Mouse (Mus musculus): Measurements from ENCODE around the gene Mpzl3. TPM values are rescaled to one million over a fixed set of nuclear protein-coding genes. Genes with fewer than 3 reads are reported as not detected.

The Mpzl3 gene
- polyA plus RNA-seq (2014; fragmentation: Nextera tagmentation; extraction: Ambion mirVana) = 1.3 and 1.5 TPM in 2 replicates

- Histone ChIP-seq H3K27me3 (replicated peaks; ENCODE audit: control insufficient read depth, insufficient read depth, low read length) (peaks cover 16% of the 10 kb centered on the region; the same call in 1 of the 2 replicates), H3K4me1 (ENCODE audit: control insufficient read depth, insufficient read depth, low read length) (no peaks in the 10 kb centered on the region), H3K4me3 (ENCODE audit: low read depth, low read length) (peak within 1 kb of the TSS; percentile 59), H3K27ac (ENCODE audit: low read depth, low read length) (peak within 1 kb of the TSS; percentile 98), H3K36me3 (ENCODE audit: control insufficient read depth, insufficient read depth, low read length) (no peaks in the 10 kb centered on the region), H3K9me3 (replicated peaks; ENCODE audit: control insufficient read depth, low read length) (no peaks in the 10 kb centered on the region), H3K4me2 (ENCODE audit: low read length) (peak within 1 kb of the TSS; percentile 61), H3K9ac (ENCODE audit: low read length) (peak within 1 kb of the TSS; percentile 66)
- ATAC-seq = peak; percentile 99
- WGBS = 1% methylated on average over 33 of the region's 33 CpGs
- peak; percentile 96 for DNase-seq (ENCODE audit: low spot score)
Measured at GRCm38 (mm10) chr9:45055082-45055713, at the start of gene Mpzl3. Gene Mpzl3, plus strand, starts transcription at chr9:45055186.

GRCm38 (mm10) chr9:45007404-45007803, 47.6 kb upstream of the Mpzl3 start:
- Histone ChIP-seq H3K9me3 (replicated peaks; ENCODE audit: control insufficient read depth, low read length) (no peaks in the 10 kb centered on the region), H3K4me1 (ENCODE audit: control insufficient read depth, insufficient read depth, low read length) (no peaks in the 10 kb centered on the region), H3K4me3 (ENCODE audit: low read depth, low read length) (no peak overlapping the region), H3K27me3 (replicated peaks; ENCODE audit: control insufficient read depth, insufficient read depth, low read length) (no peaks in the 10 kb centered on the region), H3K9ac (ENCODE audit: low read length) (no peak overlapping the region), H3K27ac (ENCODE audit: low read depth, low read length) (no peak overlapping the region), H3K4me2 (ENCODE audit: low read length) (no peak overlapping the region), H3K36me3 (ENCODE audit: control insufficient read depth, insufficient read depth, low read length) (no peaks in the 10 kb centered on the region)
- ATAC-seq = no peak
- WGBS = 76% methylated on average over 12 of the region's 12 CpGs
- DNase-seq (ENCODE audit: low spot score) = no peak

- H3K9ac ChIP-seq (ENCODE audit: low read length) = no peak overlapping the region
- DNase-seq (ENCODE audit: low spot score) (no peak), ATAC-seq (no peak)
- no peak overlapping the region for H3K4me3 ChIP-seq (ENCODE audit: low read depth, low read length)
- H3K4me1 ChIP-seq (ENCODE audit: control insufficient read depth, insufficient read depth, low read length) = no peaks in the 10 kb centered on the region
- H3K9me3 ChIP-seq (replicated peaks; ENCODE audit: control insufficient read depth, low read length) = no peaks in the 10 kb centered on the region
- H3K27me3 ChIP-seq (replicated peaks; ENCODE audit: control insufficient read depth, insufficient read depth, low read length) = no peaks in the 10 kb centered on the region
- no peaks in the 10 kb centered on the region for H3K36me3 ChIP-seq (ENCODE audit: control insufficient read depth, insufficient read depth, low read length)
- WGBS = 77% methylated on average over 4 of the region's 4 CpGs
- H3K4me2 ChIP-seq (ENCODE audit: low read length) = no peak overlapping the region
- H3K27ac ChIP-seq (ENCODE audit: low read depth, low read length) = no peak overlapping the region
Measured at GRCm38 (mm10) chr9:45008342-45008741, 46.6 kb upstream of the Mpzl3 start.

- 83% methylated on average over 19 of the region's 19 CpGs for WGBS
- H3K36me3 ChIP-seq (ENCODE audit: control insufficient read depth, insufficient read depth, low read length) = no peaks in the 10 kb centered on the region
- H3K27ac ChIP-seq (ENCODE audit: low read depth, low read length) = no peak within 1 kb of the TSS
- no peaks in the 10 kb centered on the region for H3K4me1 ChIP-seq (ENCODE audit: control insufficient read depth, insufficient read depth, low read length)
- no peak for DNase-seq (ENCODE audit: low spot score)
- H3K4me3 ChIP-seq (ENCODE audit: low read depth, low read length) = no peak within 1 kb of the TSS
- H3K27me3 ChIP-seq (replicated peaks; ENCODE audit: control insufficient read depth, insufficient read depth, low read length) = no peaks in the 10 kb centered on the region
- no peaks in the 10 kb centered on the region for H3K9me3 ChIP-seq (replicated peaks; ENCODE audit: control insufficient read depth, low read length)
- no peak within 1 kb of the TSS for H3K4me2 ChIP-seq (ENCODE audit: low read length)
- no peak within 1 kb of the TSS for H3K9ac ChIP-seq (ENCODE audit: low read length)
- ATAC-seq = no peak
Measured at GRCm38 (mm10) chr9:45009180-45010078, 45.6 kb upstream of the Mpzl3 start, which contains the start of gene Cd3e. Gene Cd3e, minus strand, starts transcription at chr9:45009627.

- no peak overlapping the region for H3K27ac ChIP-seq (ENCODE audit: low read depth, low read length)
- H3K9ac ChIP-seq (ENCODE audit: low read length) = no peak overlapping the region
- ATAC-seq = no peak
Measured at GRCm38 (mm10) chr9:45010461-45010860, 44.5 kb upstream of the Mpzl3 start.

GRCm38 (mm10) chr9:45011291-45011690, 43.7 kb upstream of the Mpzl3 start:
- H3K27ac ChIP-seq (ENCODE audit: low read depth, low read length) = no peak overlapping the region
- H3K4me1 ChIP-seq (ENCODE audit: control insufficient read depth, insufficient read depth, low read length) = no peaks in the 10 kb centered on the region
- H3K4me2 ChIP-seq (ENCODE audit: low read length) = no peak overlapping the region
- no peaks in the 10 kb centered on the region for H3K9me3 ChIP-seq (replicated peaks; ENCODE audit: control insufficient read depth, low read length)
- DNase-seq (ENCODE audit: low spot score) (no peak), ATAC-seq (no peak)
- WGBS = 55% methylated on average over 6 of the region's 6 CpGs
- H3K27me3 ChIP-seq (replicated peaks; ENCODE audit: control insufficient read depth, insufficient read depth, low read length) = no peaks in the 10 kb centered on the region
- no peaks in the 10 kb centered on the region for H3K36me3 ChIP-seq (ENCODE audit: control insufficient read depth, insufficient read depth, low read length)
- H3K9ac ChIP-seq (ENCODE audit: low read length) = no peak overlapping the region
- no peak overlapping the region for H3K4me3 ChIP-seq (ENCODE audit: low read depth, low read length)

More at GRCm38 (mm10) chr9:45010461-45010860, 44.5 kb upstream of the Mpzl3 start:
- Histone ChIP-seq H3K4me2 (ENCODE audit: low read length) (no peak overlapping the region), H3K36me3 (ENCODE audit: control insufficient read depth, insufficient read depth, low read length) (no peaks in the 10 kb centered on the region), H3K4me1 (ENCODE audit: control insufficient read depth, insufficient read depth, low read length) (no peaks in the 10 kb centered on the region), H3K9me3 (replicated peaks; ENCODE audit: control insufficient read depth, low read length) (no peaks in the 10 kb centered on the region), H3K4me3 (ENCODE audit: low read depth, low read length) (no peak overlapping the region), H3K27me3 (replicated peaks; ENCODE audit: control insufficient read depth, insufficient read depth, low read length) (no peaks in the 10 kb centered on the region)
- 82% methylated on average over 4 of the region's 4 CpGs for WGBS
- peak; percentile 11 for DNase-seq (ENCODE audit: low spot score)

GRCm38 (mm10) chr9:45014879-45015278, 40.1 kb upstream of the Mpzl3 start:
- H3K27ac ChIP-seq (ENCODE audit: low read depth, low read length) = no peak overlapping the region
- H3K4me2 ChIP-seq (ENCODE audit: low read length) = no peak overlapping the region
- DNase-seq (ENCODE audit: low spot score) (no peak), ATAC-seq (no peak)
- WGBS = 38% methylated on average over 2 of the region's 2 CpGs
- H3K4me3 ChIP-seq (ENCODE audit: low read depth, low read length) = no peak overlapping the region
- H3K9ac ChIP-seq (ENCODE audit: low read length) = no peak overlapping the region
- no peaks in the 10 kb centered on the region for H3K4me1 ChIP-seq (ENCODE audit: control insufficient read depth, insufficient read depth, low read length)
- H3K27me3 ChIP-seq (replicated peaks; ENCODE audit: control insufficient read depth, insufficient read depth, low read length) = no peaks in the 10 kb centered on the region
- no peaks in the 10 kb centered on the region for H3K9me3 ChIP-seq (replicated peaks; ENCODE audit: control insufficient read depth, low read length)
- no peaks in the 10 kb centered on the region for H3K36me3 ChIP-seq (ENCODE audit: control insufficient read depth, insufficient read depth, low read length)

- H3K9ac ChIP-seq (ENCODE audit: low read length) = no peak overlapping the region
- no peaks in the 10 kb centered on the region for H3K36me3 ChIP-seq (ENCODE audit: control insufficient read depth, insufficient read depth, low read length)
- H3K4me2 ChIP-seq (ENCODE audit: low read length) = no peak overlapping the region
- H3K9me3 ChIP-seq (replicated peaks; ENCODE audit: control insufficient read depth, low read length) = no peaks in the 10 kb centered on the region
- 80% methylated on average over 3 of the region's 3 CpGs for WGBS
- no peaks in the 10 kb centered on the region for H3K4me1 ChIP-seq (ENCODE audit: control insufficient read depth, insufficient read depth, low read length)
- ATAC-seq (no peak), DNase-seq (ENCODE audit: low spot score) (no peak)
- H3K27me3 ChIP-seq (replicated peaks; ENCODE audit: control insufficient read depth, insufficient read depth, low read length) = no peaks in the 10 kb centered on the region
- H3K27ac ChIP-seq (ENCODE audit: low read depth, low read length) = no peak overlapping the region
- H3K4me3 ChIP-seq (ENCODE audit: low read depth, low read length) = no peak overlapping the region
Measured at GRCm38 (mm10) chr9:45015841-45016240, 39.1 kb upstream of the Mpzl3 start.

GRCm38 (mm10) chr9:45018031-45018430, 37.0 kb upstream of the Mpzl3 start:
- DNase-seq (ENCODE audit: low spot score) = no peak
- Histone ChIP-seq H3K9ac (ENCODE audit: low read length) (no peak overlapping the region), H3K27me3 (replicated peaks; ENCODE audit: control insufficient read depth, insufficient read depth, low read length) (no peaks in the 10 kb centered on the region), H3K4me1 (ENCODE audit: control insufficient read depth, insufficient read depth, low read length) (no peaks in the 10 kb centered on the region), H3K27ac (ENCODE audit: low read depth, low read length) (no peak overlapping the region), H3K36me3 (ENCODE audit: control insufficient read depth, insufficient read depth, low read length) (no peaks in the 10 kb centered on the region), H3K4me3 (ENCODE audit: low read depth, low read length) (no peak overlapping the region), H3K9me3 (replicated peaks; ENCODE audit: control insufficient read depth, low read length) (no peaks in the 10 kb centered on the region), H3K4me2 (ENCODE audit: low read length) (no peak overlapping the region)
- no peak for ATAC-seq
- 87% methylated on average over 11 of the region's 11 CpGs for WGBS

Measured in forebrain, embryonic 14.5 days (tissue).